Mouse (Mus musculus): Measurements from ENCODE around the gene Glis3. TPM values are rescaled to one million over a fixed set of nuclear protein-coding genes. Genes with fewer than 3 reads are reported as not detected.

The Glis3 gene
- total RNA-seq, 1 experiment: 3.3 TPM

DNA sequence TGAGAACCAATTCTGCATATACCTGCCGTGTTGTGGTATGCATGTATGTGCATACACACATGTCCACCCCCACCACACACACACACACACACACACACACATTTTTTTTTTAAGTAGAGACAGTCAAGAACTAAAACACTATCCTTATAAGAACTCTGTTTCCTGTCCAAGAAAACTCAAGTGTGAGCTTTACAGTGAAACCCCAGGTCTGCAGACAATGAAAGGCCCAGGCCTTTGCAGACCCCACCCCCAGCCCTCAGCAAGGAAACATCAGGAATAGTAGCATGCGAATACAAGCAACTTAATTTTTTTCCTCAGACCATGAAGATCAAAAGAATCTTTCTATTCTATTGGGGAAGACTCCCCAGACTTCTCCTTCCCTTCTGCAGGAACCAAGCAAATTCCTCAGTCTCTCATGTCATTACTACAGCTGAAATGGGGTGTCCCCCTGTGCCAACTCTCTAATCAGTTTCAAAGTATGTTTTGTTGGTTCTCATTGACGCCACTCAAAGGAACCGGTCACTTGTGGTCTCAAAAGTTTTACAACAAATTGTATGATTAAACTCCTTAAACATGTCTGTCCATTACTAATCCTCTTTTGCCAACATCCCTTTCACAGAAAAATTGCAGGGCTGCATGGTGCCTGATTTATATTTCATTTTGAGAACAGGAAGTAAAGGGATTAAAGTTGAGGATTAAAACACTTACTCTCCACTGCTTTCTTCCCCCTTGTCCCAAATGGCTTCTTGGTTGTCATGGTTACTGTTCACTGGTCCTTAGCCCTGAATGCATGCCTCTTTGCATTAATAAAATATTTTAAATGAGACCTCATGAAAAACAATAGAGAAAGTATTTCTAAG lies 343.0 kb downstream of the Glis3 start:
- H3K27ac ChIP-seq (ENCODE audit: insufficient read depth, low read depth, low read length, poor library complexity, severe bottlenecking): no peak overlapping the region
- in situ Hi-C loops (cut with MboI; ENCODE audit: low sequenced_read_pairs in 2 of 2, unreplicated experiment in 2 of 2): no loop called here
- H3K9ac ChIP-seq (ENCODE audit: insufficient read depth, low read depth, low read length, poor library complexity, severe bottlenecking): no peak overlapping the region
- H3K4me1 ChIP-seq (ENCODE audit: control insufficient read depth in 2 of 2, insufficient read depth in 2 of 2, low read length in 2 of 2, poor library complexity in 1 of 2): no peaks in the 10 kb centered on the region
- no peaks in the 10 kb centered on the region for H3K9me3 ChIP-seq (ENCODE audit: control insufficient read depth, insufficient read depth, low read depth, low read length)
- no peak for DNase-seq (ENCODE audit: low read depth, low spot score)
- TF ChIP-seq ZC3H11A (IDR thresholded peaks at IDR 0.05; ENCODE audit: borderline replicate concordance, low read depth, low read length): no peak
- TF ChIP-seq CHD2 (IDR thresholded peaks at IDR 0.05; ENCODE audit: low read depth, low read length): no peak
- no peak for TF ChIP-seq MAFK (IDR thresholded peaks at IDR 0.05; ENCODE audit: insufficient read depth, low read depth, low read length)
- TF ChIP-seq HCFC1 (IDR thresholded peaks at IDR 0.05; ENCODE audit: borderline replicate concordance, insufficient read depth, low read length): no peak
- TF ChIP-seq ZNF384 (IDR thresholded peaks at IDR 0.05; ENCODE audit: low read depth, low read length): no peak
- H3K4me3 ChIP-seq (ENCODE audit: insufficient read depth in 1 of 2, low read depth in 1 of 2, low read length in 2 of 2, poor library complexity in 1 of 2, severe bottlenecking in 1 of 2): no peak overlapping the region
- no peaks in the 10 kb centered on the region for H3K36me3 ChIP-seq (ENCODE audit: control insufficient read depth, insufficient read depth, low read length, poor library complexity, severe bottlenecking)

DNA sequence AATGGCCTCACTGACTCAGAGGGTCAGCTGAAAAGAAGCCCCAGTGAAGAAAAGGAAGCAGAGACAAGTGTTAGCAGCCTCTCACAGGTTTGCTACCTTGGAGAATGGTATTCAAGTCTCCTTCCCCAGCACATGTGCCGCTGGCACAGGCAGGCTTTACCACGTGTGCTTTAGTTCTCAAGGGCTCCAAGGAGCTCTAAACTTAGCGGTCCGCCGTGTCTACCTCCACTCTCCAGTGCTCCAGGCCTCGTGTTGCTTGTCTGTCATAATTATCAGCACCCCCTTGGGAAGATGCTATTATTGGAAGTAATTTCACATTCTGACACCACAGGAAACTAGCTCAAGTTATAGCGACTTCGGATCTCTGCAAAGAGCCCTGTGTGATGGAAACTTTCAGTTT lies 344.0 kb downstream of the Glis3 start:
- Histone ChIP-seq H3K9me3 (ENCODE audit: control insufficient read depth, insufficient read depth, low read depth, low read length) (no peaks in the 10 kb centered on the region), H3K9ac (ENCODE audit: insufficient read depth, low read depth, low read length, poor library complexity, severe bottlenecking) (no peak overlapping the region), H3K27ac (ENCODE audit: insufficient read depth, low read depth, low read length, poor library complexity, severe bottlenecking) (no peak overlapping the region), H3K36me3 (ENCODE audit: control insufficient read depth, insufficient read depth, low read length, poor library complexity, severe bottlenecking) (no peaks in the 10 kb centered on the region), H3K4me1 (ENCODE audit: control insufficient read depth in 2 of 2, insufficient read depth in 2 of 2, low read length in 2 of 2, poor library complexity in 1 of 2) (no peaks in the 10 kb centered on the region), H3K4me3 (ENCODE audit: insufficient read depth in 1 of 2, low read depth in 1 of 2, low read length in 2 of 2, poor library complexity in 1 of 2, severe bottlenecking in 1 of 2) (no peak overlapping the region)
- TF ChIP-seq HCFC1 (IDR thresholded peaks at IDR 0.05; ENCODE audit: borderline replicate concordance, insufficient read depth, low read length) (no peak), ZNF384 (IDR thresholded peaks at IDR 0.05; ENCODE audit: low read depth, low read length) (no peak), MAFK (IDR thresholded peaks at IDR 0.05; ENCODE audit: insufficient read depth, low read depth, low read length) (no peak)
- no peak for DNase-seq (ENCODE audit: low read depth, low spot score)
- in situ Hi-C loops (cut with MboI; ENCODE audit: low sequenced_read_pairs in 2 of 2, unreplicated experiment in 2 of 2): no loop called here

- Histone ChIP-seq H3K36me3 (ENCODE audit: control insufficient read depth, insufficient read depth, low read length, poor library complexity, severe bottlenecking) (no peaks in the 10 kb centered on the region), H3K4me3 (ENCODE audit: insufficient read depth in 1 of 2, low read depth in 1 of 2, low read length in 2 of 2, poor library complexity in 1 of 2, severe bottlenecking in 1 of 2) (no peak overlapping the region), H3K9ac (ENCODE audit: insufficient read depth, low read depth, low read length, poor library complexity, severe bottlenecking) (no peak overlapping the region), H3K9me3 (ENCODE audit: control insufficient read depth, insufficient read depth, low read depth, low read length) (no peaks in the 10 kb centered on the region), H3K27ac (ENCODE audit: insufficient read depth, low read depth, low read length, poor library complexity, severe bottlenecking) (no peak overlapping the region), H3K4me1 (ENCODE audit: control insufficient read depth in 2 of 2, insufficient read depth in 2 of 2, low read length in 2 of 2, poor library complexity in 1 of 2) (no peaks in the 10 kb centered on the region)
- DNase-seq (ENCODE audit: low read depth, low spot score): no peak
- in situ Hi-C loops (cut with MboI; ENCODE audit: low sequenced_read_pairs in 2 of 2, unreplicated experiment in 2 of 2): no loop called here
- TF ChIP-seq CHD2 (IDR thresholded peaks at IDR 0.05; ENCODE audit: low read depth, low read length) (no peak), ZNF384 (IDR thresholded peaks at IDR 0.05; ENCODE audit: low read depth, low read length) (no peak), MAFK (IDR thresholded peaks at IDR 0.05; ENCODE audit: insufficient read depth, low read depth, low read length) (no peak), HCFC1 (IDR thresholded peaks at IDR 0.05; ENCODE audit: borderline replicate concordance, insufficient read depth, low read length) (no peak), ZC3H11A (IDR thresholded peaks at IDR 0.05; ENCODE audit: borderline replicate concordance, low read depth, low read length) (no peak)
Measured at GRCm38 (mm10) chr19:28333007-28333766, 346.7 kb downstream of the Glis3 start.

GRCm38 (mm10) chr19:28328444-28329110 lies 351.3 kb downstream of the Glis3 start:
- Histone ChIP-seq H3K36me3 (ENCODE audit: control insufficient read depth, insufficient read depth, low read length, poor library complexity, severe bottlenecking) (no peaks in the 10 kb centered on the region), H3K9ac (ENCODE audit: insufficient read depth, low read depth, low read length, poor library complexity, severe bottlenecking) (no peak overlapping the region), H3K4me1 (ENCODE audit: control insufficient read depth in 2 of 2, insufficient read depth in 2 of 2, low read length in 2 of 2, poor library complexity in 1 of 2) (no peaks in the 10 kb centered on the region), H3K9me3 (ENCODE audit: control insufficient read depth, insufficient read depth, low read depth, low read length) (no peaks in the 10 kb centered on the region), H3K4me3 (ENCODE audit: insufficient read depth in 1 of 2, low read depth in 1 of 2, low read length in 2 of 2, poor library complexity in 1 of 2, severe bottlenecking in 1 of 2) (no peak overlapping the region), H3K27ac (ENCODE audit: insufficient read depth, low read depth, low read length, poor library complexity, severe bottlenecking) (no peak overlapping the region)
- in situ Hi-C loops (cut with MboI; ENCODE audit: low sequenced_read_pairs in 2 of 2, unreplicated experiment in 2 of 2): no loop called here
- TF ChIP-seq ZNF384 (IDR thresholded peaks at IDR 0.05; ENCODE audit: low read depth, low read length): no peak
- TF ChIP-seq CHD2 (IDR thresholded peaks at IDR 0.05; ENCODE audit: low read depth, low read length): no peak
- TF ChIP-seq MAFK (IDR thresholded peaks at IDR 0.05; ENCODE audit: insufficient read depth, low read depth, low read length): no peak
- no peak for TF ChIP-seq ZC3H11A (IDR thresholded peaks at IDR 0.05; ENCODE audit: borderline replicate concordance, low read depth, low read length)
- no peak for TF ChIP-seq HCFC1 (IDR thresholded peaks at IDR 0.05; ENCODE audit: borderline replicate concordance, insufficient read depth, low read length)
- DNase-seq (ENCODE audit: low read depth, low spot score): no peak

Measured in ES-E14 (cell line).